Mouse (Mus musculus) forebrain, embryonic 16.5 days (tissue): Measurements from ENCODE around the gene Mcts2. TPM values are rescaled to one million over a fixed set of nuclear protein-coding genes. Genes with fewer than 3 reads are reported as not detected.

Source experiments
- polyA plus RNA-seq: library from polyadenylated mRNA; unstranded; fragments of >200 nt; fragmentation: Nextera tagmentation; extraction: Ambion mirVana; gene quantifications from 2 replicates; pipeline ENCODE4 v1.2.1, GENCODE M21; 2015

Mcts2 gene
- polyA plus RNA-seq, 1 experiment from 2014 or later, result 32.8 TPM

Other genes starting within 250 kb of the Mcts2 start
- gene Defb23, start 222.4 kb upstream of the Mcts2 start, polyA plus RNA-seq, result not detected in 2 replicates
- not detected in 2 replicates for gene Defb20, start 210.0 kb upstream of the Mcts2 start, polyA plus RNA-seq
- not detected in 2 replicates for gene Defb22, start 196.9 kb upstream of the Mcts2 start, polyA plus RNA-seq
- not detected in 2 replicates for gene Defb26, start 175.3 kb upstream of the Mcts2 start, polyA plus RNA-seq
- not detected in 2 replicates for gene Defb28, start 168.8 kb upstream of the Mcts2 start, polyA plus RNA-seq
- not detected in 2 replicates for gene Defb29, start 146.9 kb upstream of the Mcts2 start, polyA plus RNA-seq
- not detected in 2 replicates for gene Gm17416, start 117.7 kb upstream of the Mcts2 start, polyA plus RNA-seq
- gene Defb21, start 114.3 kb upstream of the Mcts2 start, polyA plus RNA-seq, result not detected in 2 replicates
- gene Defb19, start 106.7 kb upstream of the Mcts2 start, polyA plus RNA-seq, result not detected in 2 replicates
- gene Defb45, start 87.6 kb upstream of the Mcts2 start, polyA plus RNA-seq, result not detected in 2 replicates
- not detected in 2 replicates for gene Defb36, start 82.7 kb upstream of the Mcts2 start, polyA plus RNA-seq
- not detected in 2 replicates for gene Defb25, start 64.0 kb upstream of the Mcts2 start, polyA plus RNA-seq
- gene Rem1, start 60.1 kb upstream of the Mcts2 start, polyA plus RNA-seq, result 0.32 and 0.67 TPM in 2 replicates
- 173 and 174 TPM in 2 replicates for gene H13, start 17.6 kb upstream of the Mcts2 start, polyA plus RNA-seq
- gene Id1, start 49.2 kb downstream of the Mcts2 start, polyA plus RNA-seq, result 22.3 and 26.0 TPM in 2 replicates
- gene Cox4i2, start 67.1 kb downstream of the Mcts2 start, polyA plus RNA-seq, result 4.7 and 6.0 TPM in 2 replicates
- 176 and 188 TPM in 2 replicates for gene Bcl2l1, start 144.7 kb downstream of the Mcts2 start, polyA plus RNA-seq
- 40.0 and 49.6 TPM in 2 replicates for gene Tpx2, start 160.9 kb downstream of the Mcts2 start, polyA plus RNA-seq
- gene Mylk2, start 224.3 kb downstream of the Mcts2 start, polyA plus RNA-seq, result not detected in 2 replicates
- 3.6 and 3.7 TPM in 2 replicates for gene Foxs1, start 246.2 kb downstream of the Mcts2 start, polyA plus RNA-seq